Comparison of ENCODE assay signal across 8 mouse cellular contexts in genomic region chr11:106500393-106501307, GRCm38 (mm10). TPM values are rescaled to one million over a fixed set of nuclear protein-coding genes. Genes with fewer than 3 reads are reported as not detected.
DNase-seq lines count a peak whose midpoint lies in the region; ATAC-seq and TF ChIP-seq lines count a peak whose summit lies in the region.

No protein-coding gene starts in this region.

- no peak for TF ChIP-seq CTCF in kidney, adult 2 months (conservative IDR thresholded peaks at IDR 0.05; ENCODE audit: insufficient read depth, insufficient read length, low read depth, low read length)
- no peak for TF ChIP-seq CTCF in spleen, adult 2 months (IDR thresholded peaks at IDR 0.05; ENCODE audit: extremely low read depth, insufficient read depth, insufficient read length, insufficient replicate concordance)

- H3K9me3 ChIP-seq in embryonic facial prominence, embryonic 13.5 days: no peaks in the 10 kb centered on the region
- no peaks in the 10 kb centered on the region for H3K9me3 ChIP-seq in limb, embryonic 12.5 days
- no peaks in the 10 kb centered on the region for H3K9me3 ChIP-seq in midbrain, embryonic 15.5 days

- peak overlapping the region; percentile 99 for H3K27ac ChIP-seq in embryonic facial prominence, embryonic 13.5 days
- H3K27ac ChIP-seq in kidney, adult 2 months (ENCODE audit: insufficient read depth, low read depth, low read length): peak overlapping the region; percentile 86
- H3K27ac ChIP-seq in limb, embryonic 12.5 days: peak overlapping the region; percentile 99
- H3K27ac ChIP-seq in midbrain, embryonic 15.5 days: peak overlapping the region; percentile 94
- peak overlapping the region; percentile 89 for H3K27ac ChIP-seq in spleen, adult 2 months (ENCODE audit: insufficient read depth, low read length)

- peak overlapping the region; percentile 100 for H3K9ac ChIP-seq in embryonic facial prominence, embryonic 13.5 days
- H3K9ac ChIP-seq in limb, embryonic 12.5 days (replicated peaks): peak overlapping the region; percentile 100
- peak overlapping the region; percentile 89 for H3K9ac ChIP-seq in midbrain, embryonic 15.5 days

- ATAC-seq in embryonic facial prominence, embryonic 13.5 days (ENCODE audit: insufficient number of reproducible peaks, insufficient read depth, low FRiP score, low TSS enrichment, low read depth): peak; percentile 98
- peak; percentile 97 for ATAC-seq in limb, embryonic 12.5 days (ENCODE audit: insufficient number of reproducible peaks, insufficient read depth, low FRiP score, low TSS enrichment, low read depth)
- ATAC-seq in midbrain, embryonic 15.5 days (replicated peaks): peak; percentile 99

- H3K4me1 ChIP-seq in embryonic facial prominence, embryonic 13.5 days: no peaks in the 10 kb centered on the region
- no peaks in the 10 kb centered on the region; the same call in 1 of the 2 replicates for H3K4me1 ChIP-seq in kidney, adult 2 months (ENCODE audit: control insufficient read depth, insufficient read depth, low read length)
- H3K4me1 ChIP-seq in limb, embryonic 12.5 days (replicated peaks): 0 out of 2 replicates have a peak, but pooled peaks cover 6% of the 10 kb centered on the region
- H3K4me1 ChIP-seq in midbrain, embryonic 15.5 days: peaks cover 14% of the 10 kb centered on the region
- H3K4me1 ChIP-seq in spleen, adult 2 months (ENCODE audit: control insufficient read depth, insufficient read depth, insufficient read length): peaks cover 2% of the 10 kb centered on the region; the same call in 1 of the 2 replicates

- no peaks in the 10 kb centered on the region for H3K36me3 ChIP-seq in embryonic facial prominence, embryonic 13.5 days
- H3K36me3 ChIP-seq in kidney, adult 2 months (ENCODE audit: control insufficient read depth, insufficient read depth, low read length): no peaks in the 10 kb centered on the region
- no peaks in the 10 kb centered on the region for H3K36me3 ChIP-seq in limb, embryonic 12.5 days
- no peaks in the 10 kb centered on the region for H3K36me3 ChIP-seq in midbrain, embryonic 15.5 days (replicated peaks)
- no peaks in the 10 kb centered on the region for H3K36me3 ChIP-seq in spleen, adult 2 months (ENCODE audit: control insufficient read depth, insufficient read depth, low read length)

- WGBS in embryonic facial prominence, embryonic 13.5 days: under 1% methylated on average over 52 of the region's 55 CpGs
- under 1% methylated on average over 49 of the region's 55 CpGs for WGBS in kidney, adult 2 months
- WGBS in limb, embryonic 12.5 days: under 1% methylated on average over 52 of the region's 55 CpGs
- under 1% methylated on average over 54 of the region's 55 CpGs for WGBS in midbrain, embryonic 15.5 days
- under 1% methylated on average over 50 of the region's 55 CpGs for WGBS in spleen, adult 2 months

- H3K4me3 ChIP-seq in embryonic facial prominence, embryonic 13.5 days: peak overlapping the region; percentile 92
- H3K4me3 ChIP-seq in kidney, adult 2 months (ENCODE audit: insufficient read depth, low read depth, low read length): peak overlapping the region; percentile 81
- H3K4me3 ChIP-seq in limb, embryonic 12.5 days (replicated peaks): peak overlapping the region; percentile 92
- H3K4me3 ChIP-seq in midbrain, embryonic 15.5 days: peak overlapping the region; percentile 85
- peak overlapping the region; percentile 99 for H3K4me3 ChIP-seq in spleen, adult 2 months (ENCODE audit: extremely low read depth, insufficient read depth, insufficient read length)

- H3K4me2 ChIP-seq in embryonic facial prominence, embryonic 13.5 days: peak overlapping the region; percentile 73
- H3K4me2 ChIP-seq in limb, embryonic 12.5 days: peak overlapping the region; percentile 74
- H3K4me2 ChIP-seq in midbrain, embryonic 15.5 days: peak overlapping the region; percentile 62

- H3K27me3 ChIP-seq in embryonic facial prominence, embryonic 13.5 days: no peaks in the 10 kb centered on the region
- H3K27me3 ChIP-seq in kidney, adult 2 months (replicated peaks; ENCODE audit: control insufficient read depth, insufficient read depth, low read length): no peaks in the 10 kb centered on the region
- H3K27me3 ChIP-seq in limb, embryonic 12.5 days: no peaks in the 10 kb centered on the region
- no peaks in the 10 kb centered on the region for H3K27me3 ChIP-seq in midbrain, embryonic 15.5 days (replicated peaks)
- H3K27me3 ChIP-seq in spleen, adult 2 months (ENCODE audit: control insufficient read depth, insufficient read depth, low read length): no peaks in the 10 kb centered on the region

- TF ChIP-seq POLR2A in kidney, adult 2 months (IDR thresholded peaks at IDR 0.05; ENCODE audit: low read depth, low read length): peak; percentile 99
- TF ChIP-seq POLR2A in spleen, adult 2 months (IDR thresholded peaks at IDR 0.05; ENCODE audit: low read depth, low read length): peak; percentile 100

- DNase-seq in 3134 (ENCODE audit: extremely low read depth, insufficient read length, low spot score): peak; percentile 85
- peak; percentile 91 to 93 for DNase-seq in adrenal gland, postnatal 36 days
- DNase-seq in heart, adult 18-20 months: peak; percentile 98
- DNase-seq in kidney, adult 2 months: peak; percentile 99
- DNase-seq in spleen, adult 2 months (ENCODE audit: low read depth in 1 of 2, low spot score in 2 of 2): peak; percentile 91 to 97

RNA-seq across cellular contexts. Expression of gene Ern1, which starts 13.0 kb away (rescaled TPM):
- total RNA-seq in adrenal gland, postnatal 36 days (2021): 100 to 1,000 TPM; 121 to 160 TPM
- polyA plus RNA-seq in embryonic facial prominence, embryonic 13.5 days (2015; fragmentation: Nextera tagmentation; extraction: Ambion mirVana): 7.0 and 7.5 TPM in 2 replicates
- total RNA-seq in heart, adult 18-20 months (2021): 10 to 100 TPM; 12.1 to 12.4 TPM
- 12.6 and 15.1 TPM in 2 replicates for polyA plus RNA-seq in kidney, adult 2 months (2012; rRNA removed)
- polyA plus RNA-seq in limb, embryonic 12.5 days (2016; fragmentation: Nextera tagmentation; extraction: Ambion mirVana): 7.9 and 8.3 TPM in 2 replicates
- 6.0 and 7.6 TPM in 2 replicates for polyA plus RNA-seq in midbrain, embryonic 15.5 days (2015; fragmentation: Nextera tagmentation; extraction: Ambion mirVana)
- 12.7 and 18.1 TPM in 2 replicates for polyA plus RNA-seq in spleen, adult 2 months (2012; rRNA removed)

Comparison
In these comparisons a context has a peak if more than half of its experiments do, and no peak if none do; other contexts are left out.
1. Peak in every context shown above with its lines: DNase-seq, ATAC-seq, H3K4me3 ChIP-seq and H3K27ac ChIP-seq.